Mouse (Mus musculus) E14TG2a.4 (cell line): Measurements from ENCODE around the gene Atp8a2.

Experiments used
- CTCF ChIP-seq: conservative IDR thresholded peaks from 2 replicates; pipeline ENCODE4 v1.5.1; 2014; ENCODE audit warnings: low read length
- NANOG ChIP-seq: IDR thresholded peaks from 2 replicates; pipeline ENCODE4 v1.6.1; 2014; ENCODE audit warnings: borderline replicate concordance, low read length, mixed read lengths

DNA sequence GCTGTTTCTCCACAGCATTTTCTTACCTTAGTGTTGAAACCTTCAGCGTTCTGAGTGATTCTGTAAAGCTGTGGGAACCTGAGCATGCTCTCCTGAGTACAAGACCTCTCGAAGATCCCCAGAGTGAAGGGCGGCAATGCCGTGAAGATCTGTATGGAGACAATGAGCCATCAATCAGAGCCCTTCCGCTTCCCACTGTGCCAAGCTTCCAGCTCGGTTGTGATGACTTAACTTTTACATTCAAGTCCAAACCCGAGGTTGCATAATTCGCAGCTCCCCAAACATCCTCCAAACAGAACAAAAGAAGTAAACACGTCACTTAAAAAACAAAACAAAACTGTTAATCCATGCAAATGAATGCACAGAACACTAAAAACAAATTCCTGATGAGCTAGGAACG lies 403.1 kb downstream of the Atp8a2 start:
- no peak for TF ChIP-seq CTCF
- TF ChIP-seq NANOG = peak; percentile 96
